Mouse (Mus musculus): ENCODE measurements at regions not wholly inside any gene's neighbourhood (a gene's known extent, or its start where the extent isn't known, plus 50 kb on each side); places are given as distances from the start of the nearest gene placed in this dataset.

- intact Hi-C loops (cut with DNase I; ENCODE audit: low total_unique reads), result no loop called here
- DNase-seq, result no peak
Measured at GRCm38 (mm10) chr8:15311045-15311444, 265.2 kb upstream of the BB014433 start.

DNA sequence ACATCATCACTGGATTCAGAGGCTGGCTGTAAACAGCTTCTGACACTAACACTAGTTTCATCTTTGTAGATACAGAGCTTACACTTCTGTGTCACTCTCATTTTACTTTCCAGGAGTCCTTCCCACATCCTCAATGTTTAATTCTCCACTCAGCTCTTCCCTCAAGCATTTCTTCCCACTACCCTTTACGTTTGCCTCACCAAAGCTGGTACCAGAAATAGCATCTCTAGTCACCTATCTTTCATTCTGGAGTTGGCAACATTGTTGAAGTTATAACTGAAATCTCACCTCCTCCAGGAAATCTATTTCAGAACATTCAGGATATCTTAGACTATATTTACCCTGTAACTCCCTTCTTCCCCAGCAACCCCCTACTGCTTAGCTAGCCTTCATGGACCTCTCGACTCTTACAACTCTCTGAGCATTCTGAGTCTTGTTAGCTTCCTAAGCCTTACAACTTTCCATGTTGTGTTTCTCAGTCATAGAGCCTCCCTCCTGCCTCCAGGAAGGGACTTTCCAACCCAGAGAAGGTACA lies 258.3 kb upstream of the BB014433 start:
- no peak for DNase-seq
- intact Hi-C loops (cut with DNase I; ENCODE audit: low total_unique reads), result no loop called here

- intact Hi-C loops (cut with DNase I; ENCODE audit: low total_unique reads), result loop anchor here (5.0 kb wide), 1 partner anchor 454 kb away; no protein-coding TSS in a partner anchor
- no peak for DNase-seq
Measured at GRCm38 (mm10) chr8:15273775-15274174, 227.9 kb upstream of the BB014433 start.

DNA sequence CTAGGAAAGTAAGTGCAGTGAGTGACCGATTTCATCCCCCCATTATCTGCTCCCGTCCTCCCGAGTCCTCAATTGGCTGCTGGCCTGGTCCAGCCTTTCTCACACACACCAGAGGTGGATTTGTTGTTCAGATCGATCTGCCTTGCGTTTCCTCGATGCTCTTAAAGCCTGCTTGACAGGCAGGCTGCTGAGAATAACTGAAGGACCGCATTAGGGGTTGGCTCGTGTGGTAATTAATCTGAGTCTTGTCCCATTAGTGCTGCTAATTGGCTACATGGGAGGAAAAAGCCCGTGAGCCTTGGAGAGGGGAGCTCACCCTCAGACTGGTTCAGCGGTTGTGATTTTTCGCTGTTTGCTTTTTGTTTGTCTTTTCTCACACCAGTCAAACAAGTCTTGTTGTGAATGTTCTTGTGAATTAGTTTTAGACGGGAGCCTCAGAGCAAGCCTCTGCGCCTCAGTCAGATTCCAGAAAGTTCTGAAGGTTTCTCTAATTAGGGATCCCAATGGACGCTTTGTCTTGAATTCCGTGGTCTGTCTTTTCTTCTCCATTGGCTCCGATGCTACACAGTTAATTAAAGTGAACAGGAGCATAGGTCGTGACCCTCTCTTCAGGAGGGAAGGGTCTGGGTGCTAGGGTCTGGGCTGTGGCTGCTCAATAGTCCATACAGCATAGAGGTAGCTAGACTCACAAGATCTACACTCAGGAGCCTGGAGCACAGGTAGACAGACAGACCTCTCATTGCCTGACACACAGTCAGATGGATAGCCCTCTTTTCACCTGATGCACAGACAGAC lies 226.1 kb upstream of the BB014433 start:
- DNase-seq, result no peak
- intact Hi-C loops (cut with DNase I; ENCODE audit: low total_unique reads), result loop anchor here (5.0 kb wide), 1 partner anchor 455 kb away; no protein-coding TSS in a partner anchor

GRCm38 (mm10) chr8:15270290-15270689 lies 224.4 kb upstream of the BB014433 start:
- DNase-seq, result peak; percentile 41
- intact Hi-C loops (cut with DNase I; ENCODE audit: low total_unique reads), result loop anchor here (5.0 kb wide), 1 partner anchor 457 kb away; no protein-coding TSS in a partner anchor

DNA sequence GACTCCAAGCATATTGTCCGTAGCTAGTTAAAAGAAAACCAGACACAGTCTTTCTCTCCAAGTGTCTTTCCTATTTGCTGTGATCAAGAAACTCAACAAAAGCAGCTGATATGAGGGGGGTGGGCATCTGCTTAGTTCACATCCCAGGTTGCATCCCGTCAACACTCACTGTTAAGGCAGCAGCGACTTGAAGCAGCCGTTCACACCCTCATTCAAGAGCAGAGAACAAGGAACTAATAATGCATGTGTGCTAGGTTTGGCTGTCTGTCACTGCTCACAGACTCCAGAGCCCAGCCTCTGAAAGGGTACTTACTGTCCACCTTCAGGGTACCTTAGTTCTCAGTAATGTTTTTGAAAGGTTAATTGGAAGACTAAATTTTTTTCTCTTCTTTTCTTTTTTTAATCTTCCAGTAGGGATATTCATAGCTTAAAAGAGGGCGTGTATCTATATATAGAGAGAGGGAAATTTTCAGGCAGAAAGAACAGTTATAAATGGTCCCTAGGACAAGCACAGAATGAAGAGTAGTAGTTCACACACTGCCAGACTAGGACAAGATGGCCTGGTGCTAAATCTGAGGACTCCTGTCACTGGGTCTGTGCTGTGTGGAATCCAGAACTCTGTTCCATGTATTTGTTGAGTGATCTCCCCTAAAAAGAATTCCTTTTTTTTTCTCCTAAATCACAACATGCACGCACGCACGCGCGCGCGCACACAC lies 199.1 kb upstream of the BB014433 start:
- intact Hi-C loops (cut with DNase I; ENCODE audit: low total_unique reads), result no loop called here
- DNase-seq, result no peak

- DNase-seq, result no peak
- intact Hi-C loops (cut with DNase I; ENCODE audit: low total_unique reads), result no loop called here
Measured at GRCm38 (mm10) chr8:15235410-15235809, 189.5 kb upstream of the BB014433 start.

GRCm38 (mm10) chr8:15233241-15233640 lies 187.4 kb upstream of the BB014433 start:
- intact Hi-C loops (cut with DNase I; ENCODE audit: low total_unique reads), result no loop called here
- no peak for DNase-seq

DNA sequence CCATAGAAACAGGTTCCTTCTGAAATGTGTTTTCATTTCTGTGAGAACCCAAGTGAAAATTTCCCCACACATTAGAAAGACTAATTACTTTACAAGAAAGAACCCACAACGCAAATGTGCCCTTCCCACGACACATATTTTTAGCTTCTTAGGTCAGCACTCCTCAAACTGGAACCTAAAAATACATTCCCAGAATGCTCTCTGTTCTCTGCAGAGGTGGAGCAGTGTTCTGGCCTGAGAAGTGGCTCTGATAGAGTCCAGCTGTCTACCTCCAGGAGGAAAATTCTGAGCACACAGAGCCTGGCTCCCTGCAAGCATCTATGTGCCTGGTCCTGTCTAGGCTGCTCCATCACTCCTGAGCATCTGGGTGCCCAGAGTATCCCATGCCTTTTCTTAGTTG lies 184.3 kb upstream of the BB014433 start:
- no peak for DNase-seq
- intact Hi-C loops (cut with DNase I; ENCODE audit: low total_unique reads), result no loop called here

DNA sequence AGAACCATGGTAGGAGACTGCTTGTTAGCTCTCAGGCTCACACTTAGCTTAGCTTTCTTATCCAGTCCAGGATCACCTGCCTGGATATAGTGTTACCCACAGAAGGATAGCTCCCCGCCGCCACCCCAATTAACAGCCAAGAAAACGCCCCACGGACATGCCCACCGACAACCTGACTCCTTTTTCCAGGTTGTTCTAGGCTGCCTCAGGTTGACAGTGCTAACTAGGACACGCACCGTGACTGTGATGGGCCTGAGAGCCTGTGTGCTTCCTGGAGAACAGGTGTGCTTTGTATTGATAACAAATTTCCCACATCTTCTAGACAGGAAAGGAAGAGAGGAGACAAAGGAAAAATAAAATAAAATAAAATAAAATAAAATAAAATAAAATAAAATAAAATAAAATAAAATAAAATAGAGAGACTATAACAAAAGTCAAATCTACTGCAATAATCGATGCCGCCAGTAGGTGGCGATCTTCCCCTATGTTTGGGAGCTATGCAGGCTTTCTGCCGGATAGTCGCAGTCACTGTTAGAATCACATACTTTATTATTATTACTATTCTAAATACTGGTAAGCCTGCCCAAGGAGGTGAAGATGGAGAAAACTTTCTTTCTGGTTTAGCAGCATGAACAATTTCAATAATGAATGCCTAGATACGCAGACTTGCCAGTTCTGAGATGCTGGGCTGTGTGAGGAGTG lies 175.5 kb upstream of the BB014433 start:
- peak; percentile 43 for DNase-seq
- intact Hi-C loops (cut with DNase I; ENCODE audit: low total_unique reads), result no loop called here

- DNase-seq, result no peak
- intact Hi-C loops (cut with DNase I; ENCODE audit: low total_unique reads), result no loop called here
Measured at GRCm38 (mm10) chr8:15209856-15210521, 164.1 kb upstream of the BB014433 start.

GRCm38 (mm10) chr8:15201556-15201955 lies 155.7 kb upstream of the BB014433 start:
- intact Hi-C loops (cut with DNase I; ENCODE audit: low total_unique reads), result no loop called here
- DNase-seq, result no peak

DNA sequence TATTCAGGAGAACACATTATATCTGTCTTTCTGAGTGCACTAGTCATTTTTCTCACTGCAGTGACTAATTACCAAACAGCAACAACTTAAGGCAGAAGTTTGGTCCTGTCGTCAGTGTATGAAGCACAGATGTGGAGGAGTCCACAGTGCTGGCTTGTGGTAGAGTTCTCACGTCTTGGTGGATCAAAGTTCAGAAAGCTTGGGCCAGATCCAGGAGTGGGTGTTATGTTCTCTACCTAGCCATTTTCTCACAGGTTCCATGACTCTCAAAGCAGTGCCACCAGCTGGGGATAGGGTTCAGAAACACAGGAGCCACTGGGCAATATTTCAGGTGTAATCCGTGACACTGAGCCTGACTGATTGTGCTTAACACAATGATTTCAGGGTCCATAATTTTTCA lies 144.8 kb upstream of the BB014433 start:
- intact Hi-C loops (cut with DNase I; ENCODE audit: low total_unique reads), result no loop called here
- DNase-seq, result no peak

DNA sequence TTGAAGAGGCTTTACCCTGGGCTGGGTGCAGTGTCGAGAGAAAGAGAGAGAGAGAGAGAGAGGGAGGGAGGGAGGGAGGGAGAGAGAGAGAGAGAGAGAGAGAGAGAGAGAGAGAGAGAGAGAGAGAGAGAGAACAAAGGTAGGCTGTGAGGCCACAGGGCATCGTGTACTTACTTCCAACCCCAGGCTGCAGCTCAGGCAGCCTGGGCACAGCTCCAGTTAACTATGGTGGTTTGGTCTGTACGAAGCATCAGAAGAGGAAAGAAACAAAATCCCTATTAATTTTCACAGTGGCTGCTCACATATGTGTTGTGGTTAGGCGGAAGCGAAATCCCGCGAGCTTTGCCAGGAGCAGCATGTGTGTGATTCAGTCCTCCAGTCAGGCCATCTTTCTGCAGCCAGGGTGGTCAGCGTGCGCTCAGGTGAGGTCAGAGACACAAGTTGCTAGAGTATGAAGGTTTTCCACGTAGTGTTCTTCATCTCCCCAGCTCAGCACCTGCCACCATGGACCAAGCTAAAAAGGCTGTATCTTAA lies 143.3 kb upstream of the BB014433 start:
- DNase-seq, result no peak
- intact Hi-C loops (cut with DNase I; ENCODE audit: low total_unique reads), result no loop called here

Small RNA genes in the stretch of these regions (microRNA-seq; reads per million reads assigned to microRNA genes)
- gene Gm25255 (0 reads per million in 2 experiments), gene Gm25871 (0 reads per million in 2 experiments)

Data from gastrocnemius, postnatal 14 days (tissue).